Mouse (Mus musculus) liver, embryonic 11.5 days (tissue): ENCODE measurements around the gene Incenp. TPM values are rescaled to one million over a fixed set of nuclear protein-coding genes. Genes with fewer than 3 reads are reported as not detected.

ENCODE experiments used
- ATAC-seq: fragments of 200-750 bp; cut with Nextera tagmentation; replicated peaks from 2 replicates; pipeline ENCODE4 v1.8.0; 2017; ENCODE audit warnings: moderate number of reproducible peaks, mild to moderate bottlenecking, moderate TSS enrichment, moderate library complexity; ENCODE audit not compliant: low FRiP score
- DNase-seq: peaks from one replicate; pipeline ENCODE4 v3.0.0-alpha.2; 2017; ENCODE audit warnings: low spot score
- H3K27ac ChIP-seq: fragments of 300-500 bp; sonication (generic); 2 replicates; pipeline ENCODE4 v1.5.1; 2014; ENCODE audit warnings: mild to moderate bottlenecking, low read depth, low read length, control low read depth
- H3K27me3 ChIP-seq: fragments of 300-500 bp; sonication (generic); replicated peaks from 2 replicates; pipeline ENCODE4 v1.6.1; 2014; ENCODE audit warnings: low read length, mixed read lengths; ENCODE audit not compliant: control insufficient read depth, insufficient read depth
- H3K36me3 ChIP-seq: fragments of 300-500 bp; sonication (generic); 2 replicates; pipeline ENCODE4 v1.6.1; 2014; ENCODE audit warnings: mild to moderate bottlenecking, low read length, moderate library complexity, mixed read lengths; ENCODE audit not compliant: control insufficient read depth, insufficient read depth
- H3K4me1 ChIP-seq: fragments of 300-500 bp; sonication (generic); replicated peaks from 2 replicates; pipeline ENCODE4 v1.6.1; 2014; ENCODE audit warnings: low read length, mixed read lengths; ENCODE audit not compliant: control insufficient read depth, insufficient read depth
- H3K4me2 ChIP-seq: fragments of 300-500 bp; sonication (generic); 2 replicates; pipeline ENCODE4 v1.6.1; 2014; ENCODE audit warnings: mild to moderate bottlenecking, control low read depth, moderate library complexity
- H3K4me3 ChIP-seq: fragments of 300-500 bp; sonication (generic); 2 replicates; pipeline ENCODE4 v1.5.1; 2014; ENCODE audit warnings: low read depth, low read length, control low read depth
- H3K9ac ChIP-seq: fragments of 300-500 bp; sonication (generic); 2 replicates; pipeline ENCODE4 v1.6.1; 2014; ENCODE audit warnings: low read depth, low read length, control low read depth
- H3K9me3 ChIP-seq: fragments of 300-500 bp; sonication (generic); 2 replicates; pipeline ENCODE4 v1.6.1; 2016; ENCODE audit warnings: low read length, inconsistent platforms, mixed read lengths; ENCODE audit not compliant: control insufficient read depth
- WGBS: fragments of 180-500 bp; shearing (Covaris S2); extraction: QIAGEN DNeasy Blood & Tissue Kit; methylation state at CpG from one replicate; pipeline ENCODE4 v1.1.7; 2014; 5-methylcytosine and 5-hydroxymethylcytosine counted together
- polyA plus RNA-seq: library from polyadenylated mRNA; unstranded; fragments of >200 nt; fragmentation: Nextera tagmentation; extraction: Ambion mirVana; gene quantifications from 2 replicates; pipeline ENCODE4 v1.2.1, GENCODE M21; 2014

The Incenp gene
- polyA plus RNA-seq, 1 experiment from 2014 or later: 116 TPM

DNA sequence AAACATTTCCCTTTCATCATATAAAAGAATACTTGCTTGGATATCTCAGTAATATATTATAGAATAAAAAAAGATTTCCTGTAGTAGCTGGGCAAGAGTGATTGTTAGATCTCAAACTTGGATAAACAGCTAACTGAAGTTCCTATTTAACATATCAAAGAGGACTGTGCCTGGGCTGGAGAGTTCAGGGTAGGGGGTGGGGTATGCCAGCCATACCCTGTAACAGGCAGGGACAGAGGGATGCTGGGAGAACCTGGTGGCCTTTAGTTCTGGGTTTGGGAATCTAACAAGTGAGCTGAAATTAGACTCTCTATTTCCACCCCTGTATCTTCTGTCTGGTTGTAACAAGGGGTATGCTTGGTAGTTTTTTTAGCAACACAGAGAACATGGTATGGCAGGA is 23.7 kb upstream of the Incenp start:
- Histone ChIP-seq H3K4me2 (no peak overlapping the region), H3K4me1 (peaks cover 32% of the 10 kb centered on the region), H3K9me3 (no peaks in the 10 kb centered on the region), H3K9ac (no peak overlapping the region), H3K4me3 (no peak overlapping the region), H3K36me3 (no peaks in the 10 kb centered on the region), H3K27me3 (no peaks in the 10 kb centered on the region), H3K27ac (no peak overlapping the region)
- DNase-seq: no peak
- ATAC-seq: no peak

- ATAC-seq (no peak), DNase-seq (no peak)
- Histone ChIP-seq H3K9me3 (no peaks in the 10 kb centered on the region), H3K4me1 (peaks cover 32% of the 10 kb centered on the region), H3K9ac (no peak overlapping the region), H3K27me3 (no peaks in the 10 kb centered on the region), H3K4me3 (no peak overlapping the region), H3K4me2 (no peak overlapping the region), H3K36me3 (no peaks in the 10 kb centered on the region), H3K27ac (no peak overlapping the region)
- 47% methylated on average over 2 of the region's 2 CpGs for WGBS
These were observed 22.9 kb upstream of the Incenp start for GRCm38 (mm10) chr19:9922228-9922627.

DNA sequence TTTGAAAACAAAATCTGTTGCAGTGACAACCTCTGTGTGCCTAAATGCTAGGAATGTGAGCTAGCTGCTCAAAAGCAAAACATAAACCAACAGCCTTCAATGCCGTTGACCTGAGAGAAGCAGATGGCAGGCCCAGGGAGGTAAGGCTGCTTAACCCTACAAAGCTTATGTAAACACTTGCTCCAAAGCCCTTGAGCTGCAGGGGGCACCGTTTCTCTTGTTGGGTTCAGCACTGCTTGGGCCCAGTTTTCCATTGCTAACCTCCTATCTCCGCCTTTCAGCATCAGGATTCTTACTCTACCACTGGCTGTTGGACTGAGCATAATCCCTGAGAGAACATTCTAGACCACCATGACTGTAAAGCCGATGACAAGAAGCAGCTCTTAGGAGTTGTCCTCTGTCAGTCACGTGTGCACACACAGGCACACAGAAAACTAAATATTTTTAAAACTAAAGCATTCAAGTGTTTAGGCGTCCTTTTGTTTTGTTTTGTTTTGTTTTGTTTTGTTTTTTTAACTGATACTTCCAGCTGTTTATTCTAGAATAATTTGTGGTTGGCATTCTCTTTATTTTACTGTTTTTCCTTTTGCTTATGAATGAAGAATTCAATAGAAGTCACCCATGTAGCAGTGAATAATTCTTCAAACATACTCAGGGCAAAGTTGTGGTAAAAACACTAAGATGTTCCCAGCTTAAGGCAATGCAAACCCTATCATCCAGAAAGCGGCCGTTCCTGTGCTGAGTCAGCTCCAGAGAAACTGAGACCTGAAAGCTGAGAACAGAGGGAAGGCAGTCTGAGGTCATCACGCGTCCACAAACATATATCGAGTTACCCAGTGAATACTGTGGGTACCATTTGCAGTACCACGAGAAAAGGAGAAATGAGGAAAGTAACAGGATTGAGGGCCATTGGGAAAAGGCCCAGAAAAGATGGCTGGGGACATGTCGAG is 21.8 kb upstream of the Incenp start:
- no peaks in the 10 kb centered on the region for H3K36me3 ChIP-seq
- no peak overlapping the region for H3K4me3 ChIP-seq
- ATAC-seq (peak; percentile 67), DNase-seq (no peak)
- no peak overlapping the region for H3K4me2 ChIP-seq
- WGBS: 55% methylated on average over 13 of the region's 13 CpGs
- no peaks in the 10 kb centered on the region for H3K9me3 ChIP-seq
- H3K4me1 ChIP-seq: peaks cover 32% of the 10 kb centered on the region
- no peak overlapping the region for H3K9ac ChIP-seq
- H3K27ac ChIP-seq: no peak overlapping the region
- no peaks in the 10 kb centered on the region for H3K27me3 ChIP-seq

DNA sequence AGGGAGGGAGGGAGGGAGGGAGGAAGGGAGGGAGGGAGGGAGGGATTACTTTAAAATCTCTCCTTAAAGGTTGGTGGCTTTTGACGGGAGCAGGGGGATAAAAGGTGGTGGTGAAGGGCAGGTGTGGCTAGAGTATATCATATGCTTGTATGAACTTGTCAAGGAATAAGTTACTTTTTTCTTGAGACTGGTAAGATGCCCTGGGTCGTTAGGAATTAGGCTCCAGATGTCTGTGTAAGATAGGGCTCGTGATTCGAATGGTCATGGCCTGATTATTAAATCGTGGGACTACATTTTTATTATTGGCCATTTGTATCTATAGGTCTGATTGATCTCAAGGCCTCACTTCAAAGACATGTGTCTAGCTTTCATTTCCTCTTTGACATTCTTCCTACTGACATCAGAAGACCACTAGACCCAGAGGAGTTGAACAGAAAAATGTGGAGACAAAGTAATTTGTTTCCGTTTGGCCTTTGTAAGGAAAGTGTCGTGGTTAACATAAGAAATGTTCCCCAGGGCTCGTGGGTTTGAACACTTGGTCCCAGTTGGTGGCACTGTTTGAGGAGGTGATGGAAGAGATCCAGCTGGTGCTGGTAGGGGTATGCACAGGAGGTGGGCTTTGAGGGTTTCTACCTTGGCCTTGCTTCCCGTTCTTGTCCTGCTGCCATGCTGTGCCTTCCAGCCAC is 19.0 kb upstream of the Incenp start:
- H3K9ac ChIP-seq: no peak overlapping the region
- 58% methylated on average over 9 of the region's 9 CpGs for WGBS
- H3K27me3 ChIP-seq: no peaks in the 10 kb centered on the region
- no peak overlapping the region for H3K4me3 ChIP-seq
- ATAC-seq (no peak), DNase-seq (no peak)
- no peak overlapping the region for H3K27ac ChIP-seq
- H3K4me2 ChIP-seq: no peak overlapping the region
- H3K9me3 ChIP-seq: no peaks in the 10 kb centered on the region
- H3K36me3 ChIP-seq: no peaks in the 10 kb centered on the region
- H3K4me1 ChIP-seq: peaks cover 19% of the 10 kb centered on the region

GRCm38 (mm10) chr19:9917727-9918126 is 18.4 kb upstream of the Incenp start:
- Histone ChIP-seq H3K9me3 (no peaks in the 10 kb centered on the region), H3K27me3 (no peaks in the 10 kb centered on the region), H3K9ac (no peak overlapping the region), H3K4me2 (no peak overlapping the region), H3K4me3 (no peak overlapping the region), H3K27ac (no peak overlapping the region), H3K36me3 (no peaks in the 10 kb centered on the region), H3K4me1 (peaks cover 15% of the 10 kb centered on the region)
- DNase-seq (no peak), ATAC-seq (no peak)
- WGBS: 44% methylated on average over 4 of the region's 4 CpGs

DNA sequence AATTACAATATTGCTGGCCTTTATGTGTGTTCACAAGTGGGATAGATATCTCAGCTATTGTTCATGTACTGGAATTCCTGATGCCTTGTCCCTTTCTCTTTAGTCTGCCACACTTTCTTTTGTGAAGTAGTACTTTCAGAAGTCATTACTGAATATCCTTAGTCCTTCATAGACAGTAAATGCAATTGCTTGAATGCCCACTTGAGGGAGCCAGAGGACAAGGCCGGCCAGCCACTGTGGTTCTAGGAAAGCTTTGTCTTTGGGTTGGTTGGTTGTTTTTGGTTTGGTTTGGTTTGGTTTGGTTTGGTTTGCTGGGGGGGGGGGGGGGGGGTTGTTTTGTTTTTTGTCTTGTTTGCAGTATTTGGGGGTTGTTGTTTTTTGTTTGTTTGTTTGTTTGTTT is 16.6 kb upstream of the Incenp start:
- Histone ChIP-seq H3K9ac (no peak overlapping the region), H3K27ac (no peak overlapping the region)
- 0% methylated on average over 1 of the region's 1 CpGs for WGBS

DNA sequence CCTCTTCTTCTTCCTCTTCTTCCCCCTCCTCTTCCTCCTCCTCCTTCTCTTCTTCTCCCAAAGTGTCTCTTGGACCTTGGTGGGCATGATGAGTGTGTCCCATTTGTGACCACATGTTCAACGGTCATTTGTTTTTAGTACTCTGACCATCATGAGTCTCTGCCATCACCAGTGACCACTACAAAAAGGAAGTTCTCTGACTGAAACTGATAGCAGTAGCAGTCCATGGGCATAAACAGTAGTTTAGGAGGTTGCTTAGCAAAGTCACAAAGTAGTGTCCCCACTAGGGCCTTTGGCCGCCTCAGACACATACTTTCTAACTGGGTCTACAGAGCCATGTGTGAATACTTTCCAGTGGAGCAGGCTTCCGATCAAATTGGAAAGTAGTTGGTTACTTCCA is 15.0 kb upstream of the Incenp start:
- no peak overlapping the region for H3K4me3 ChIP-seq
- no peak overlapping the region for H3K27ac ChIP-seq
- no peaks in the 10 kb centered on the region; the same call in 1 of the 2 replicates for H3K4me1 ChIP-seq
- WGBS: 69% methylated on average over 3 of the region's 3 CpGs
- no peaks in the 10 kb centered on the region for H3K36me3 ChIP-seq
- no peak for ATAC-seq
- no peaks in the 10 kb centered on the region for H3K9me3 ChIP-seq
- no peaks in the 10 kb centered on the region for H3K27me3 ChIP-seq
- H3K4me2 ChIP-seq: no peak overlapping the region
- DNase-seq: no peak
- no peak overlapping the region for H3K9ac ChIP-seq

More for the DNA sequence above, 16.6 kb upstream of the Incenp start:
- Histone ChIP-seq H3K9me3 (no peaks in the 10 kb centered on the region), H3K4me3 (no peak overlapping the region), H3K36me3 (no peaks in the 10 kb centered on the region), H3K4me1 (peaks cover 4% of the 10 kb centered on the region; the same call in 1 of the 2 replicates), H3K4me2 (no peak overlapping the region), H3K27me3 (no peaks in the 10 kb centered on the region)
- ATAC-seq (peak; percentile 58; the same call in 1 of the 2 replicates), DNase-seq (no peak)

DNA sequence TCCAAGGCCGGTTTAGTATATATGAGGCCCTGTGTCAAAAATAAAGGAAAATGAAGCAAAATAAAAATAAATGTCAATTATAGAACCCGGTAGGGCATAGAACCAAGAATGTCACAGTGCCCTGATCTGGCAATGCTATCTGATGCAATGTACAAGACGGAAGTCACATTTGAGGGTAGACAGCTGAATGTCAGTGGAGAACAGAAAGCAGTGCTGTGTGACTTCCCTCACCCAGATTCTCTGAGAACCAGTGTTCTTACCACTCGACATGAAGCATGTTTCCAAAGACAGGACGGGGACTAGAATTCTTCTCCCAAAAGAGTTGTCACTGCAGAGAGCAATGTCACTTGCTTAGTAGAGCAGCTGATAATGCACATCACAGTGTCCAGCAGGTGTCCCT is 14.4 kb upstream of the Incenp start:
- Histone ChIP-seq H3K36me3 (no peaks in the 10 kb centered on the region), H3K27me3 (no peaks in the 10 kb centered on the region), H3K4me1 (no peaks in the 10 kb centered on the region; the same call in 1 of the 2 replicates), H3K4me2 (no peak overlapping the region), H3K27ac (no peak overlapping the region), H3K9ac (no peak overlapping the region), H3K4me3 (no peak overlapping the region), H3K9me3 (no peaks in the 10 kb centered on the region)
- ATAC-seq (no peak), DNase-seq (no peak)
- WGBS: 76% methylated on average over 5 of the region's 5 CpGs
